Mouse (Mus musculus): ENCODE measurements around the gene Acot9. TPM values are rescaled to one million over a fixed set of nuclear protein-coding genes. Genes with fewer than 3 reads are reported as not detected.

The Acot9 gene
- polyA plus RNA-seq (2012; rRNA removed), result 11.3 and 16.2 TPM in 2 replicates

GRCm38 (mm10) chrX:155262235-155262914 lies at the start of gene Acot9:
TSS of gene Acot9 (plus strand) at chrX:155262443.

GRCm38 (mm10) chrX:155216271-155216670 lies 46.0 kb upstream of the Acot9 start, which contains the start of gene Sat1:
TSS of gene Sat1 (minus strand) at chrX:155216449.

GRCm38 (mm10) chrX:155340654-155341053 lies 78.4 kb downstream of the Acot9 start, which contains the start of gene Prdx4:
TSS of gene Prdx4 (minus strand) at chrX:155340754.

Other genes starting within 250 kb of the Acot9 start
- not detected in 2 replicates for gene Magea5, start 199.3 kb upstream of the Acot9 start, polyA plus RNA-seq (2012; rRNA removed)
- gene Magea1, start 172.7 kb upstream of the Acot9 start, polyA plus RNA-seq (2012; rRNA removed), result not detected in 2 replicates
- gene Magea2, start 168.8 kb upstream of the Acot9 start, polyA plus RNA-seq (2012; rRNA removed), result not detected in 2 replicates
- gene Cldn34b2, start 134.0 kb upstream of the Acot9 start, polyA plus RNA-seq (2012; rRNA removed), result not detected in 2 replicates
- gene Sat1, start 46.0 kb upstream of the Acot9 start, polyA plus RNA-seq (2012; rRNA removed), result 51.2 and 52.7 TPM in 2 replicates
- gene Prdx4, start 78.3 kb downstream of the Acot9 start, polyA plus RNA-seq (2012; rRNA removed), result 178 and 305 TPM in 2 replicates